Mouse (Mus musculus) kidney, embryonic 16.5 days (tissue): Measurements from ENCODE around the gene Hip1r. TPM values are rescaled to one million over a fixed set of nuclear protein-coding genes. Genes with fewer than 3 reads are reported as not detected.

Source experiments
- ATAC-seq: fragments of 200-750 bp; cut with Nextera tagmentation; 2 replicates; pipeline ENCODE4 v1.8.0; 2017; ENCODE audit warnings: moderate TSS enrichment; ENCODE audit not compliant: low FRiP score, low TSS enrichment
- H3K27ac ChIP-seq: fragments of 300-500 bp; sonication (generic); 2 replicates; pipeline ENCODE4 v1.5.1; 2014; ENCODE audit warnings: low read length
- H3K27me3 ChIP-seq: fragments of 300-500 bp; sonication (generic); 2 replicates; pipeline ENCODE4 v1.6.1; 2014; ENCODE audit warnings: low read length, control low read depth, mixed read lengths; ENCODE audit not compliant: insufficient read depth
- H3K36me3 ChIP-seq: fragments of 300-500 bp; sonication (generic); 2 replicates; pipeline ENCODE4 v1.6.1; 2014; ENCODE audit warnings: low read length, control low read depth, mixed read lengths; ENCODE audit not compliant: insufficient read depth
- H3K4me1 ChIP-seq: fragments of 300-500 bp; sonication (generic); 2 replicates; pipeline ENCODE4 v1.6.1; 2014; ENCODE audit warnings: low read length, control low read depth, mixed read lengths; ENCODE audit not compliant: insufficient read depth
- H3K4me2 ChIP-seq: fragments of 300-500 bp; sonication (generic); replicated peaks from 2 replicates; pipeline ENCODE4 v1.6.1; 2014; ENCODE audit warnings: low read depth, low read length
- H3K4me3 ChIP-seq: fragments of 300-500 bp; sonication (generic); 2 replicates; pipeline ENCODE4 v1.5.1; 2014; ENCODE audit warnings: mild to moderate bottlenecking, low read length
- H3K9ac ChIP-seq: fragments of 300-500 bp; sonication (generic); replicated peaks from 2 replicates; pipeline ENCODE4 v1.6.1; 2014; ENCODE audit warnings: low read length
- H3K9me3 ChIP-seq: fragments of 300-500 bp; sonication (generic); 2 replicates; pipeline ENCODE4 v1.6.1; 2016; ENCODE audit warnings: low read length, control low read depth
- WGBS: fragments of 180-500 bp; shearing (Covaris S2); extraction: QIAGEN DNeasy Blood & Tissue Kit; methylation state at CpG from one replicate; pipeline ENCODE4 v1.1.7; 2014; 5-methylcytosine and 5-hydroxymethylcytosine counted together
- polyA plus RNA-seq: library from polyadenylated mRNA; unstranded; fragments of >200 nt; fragmentation: Nextera tagmentation; extraction: Ambion mirVana; gene quantifications from 2 replicates; pipeline ENCODE4 v1.2.1, GENCODE M21; 2015

Hip1r gene
- polyA plus RNA-seq, 1 experiment from 2014 or later = 23.1 TPM

DNA sequence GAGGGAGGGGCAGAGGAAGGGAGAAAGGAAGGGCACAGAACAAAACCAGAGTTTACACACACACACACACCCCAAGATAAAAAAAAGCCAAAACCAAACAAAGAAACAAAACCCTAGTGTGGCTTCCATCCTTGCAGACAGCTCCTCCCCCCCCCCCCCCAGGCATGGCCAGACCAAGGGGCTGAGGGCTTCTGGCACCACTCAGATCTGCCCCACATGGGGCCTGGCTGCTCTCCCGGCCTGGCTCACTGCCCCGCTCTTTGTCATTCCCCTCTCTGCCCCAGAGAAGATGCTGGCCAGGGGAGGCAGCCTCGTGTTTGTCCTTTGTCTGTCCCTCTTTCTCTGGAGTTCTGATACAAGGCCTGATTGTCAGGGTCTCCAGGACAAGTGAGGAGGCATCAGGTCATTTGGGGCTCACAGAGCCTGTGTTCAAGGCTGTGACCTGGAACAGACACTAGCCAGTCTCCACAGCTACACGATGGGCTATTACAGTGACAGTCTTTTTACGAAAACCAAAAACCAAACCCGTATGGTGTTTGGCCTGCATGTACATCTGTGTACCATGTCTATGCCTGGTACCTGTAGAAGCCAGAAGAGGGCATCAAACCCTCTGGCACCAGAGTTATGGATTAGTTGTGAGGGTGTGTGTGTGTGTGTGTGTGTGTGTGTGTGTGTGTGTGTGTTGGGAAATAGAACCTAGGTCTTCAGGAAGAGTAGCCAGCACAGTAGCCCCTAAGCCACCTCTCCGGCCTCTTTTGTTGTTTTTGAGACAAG, 20.0 kb downstream of the Hip1r start:
- H3K27ac ChIP-seq = no peak overlapping the region
- H3K36me3 ChIP-seq = 0 out of 2 replicates have a peak, but pooled peaks cover 4% of the 10 kb centered on the region
- no peak for ATAC-seq
- H3K4me1 ChIP-seq = peaks cover 25% of the 10 kb centered on the region
- H3K9me3 ChIP-seq = no peaks in the 10 kb centered on the region
- no peak overlapping the region for H3K9ac ChIP-seq
- 83% methylated on average over 7 of the region's 7 CpGs for WGBS
- H3K4me2 ChIP-seq = no peak overlapping the region
- H3K27me3 ChIP-seq = no peaks in the 10 kb centered on the region
- H3K4me3 ChIP-seq = no peak overlapping the region

DNA sequence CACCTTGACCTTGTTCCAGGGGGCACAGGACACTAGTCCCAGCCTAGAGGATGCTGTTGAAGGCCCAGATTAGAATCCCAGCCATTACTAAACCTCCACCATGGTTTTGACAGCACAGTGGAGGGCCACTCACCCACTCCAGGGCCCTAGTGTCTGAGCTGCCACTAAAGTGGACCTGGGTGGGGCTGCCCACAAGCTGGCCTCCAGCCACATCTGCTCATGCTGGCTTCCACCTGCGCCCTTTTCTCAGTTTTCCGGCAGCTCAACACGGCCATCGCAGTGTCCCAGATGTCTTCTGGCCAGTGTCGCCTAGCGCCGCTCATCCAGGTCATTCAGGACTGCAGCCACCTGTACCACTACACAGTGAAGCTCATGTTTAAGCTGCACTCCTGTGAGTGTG, 21.0 kb downstream of the Hip1r start:
- no peak for ATAC-seq
- 96% methylated on average over 7 of the region's 7 CpGs for WGBS
- H3K4me3 ChIP-seq = no peak overlapping the region

DNA sequence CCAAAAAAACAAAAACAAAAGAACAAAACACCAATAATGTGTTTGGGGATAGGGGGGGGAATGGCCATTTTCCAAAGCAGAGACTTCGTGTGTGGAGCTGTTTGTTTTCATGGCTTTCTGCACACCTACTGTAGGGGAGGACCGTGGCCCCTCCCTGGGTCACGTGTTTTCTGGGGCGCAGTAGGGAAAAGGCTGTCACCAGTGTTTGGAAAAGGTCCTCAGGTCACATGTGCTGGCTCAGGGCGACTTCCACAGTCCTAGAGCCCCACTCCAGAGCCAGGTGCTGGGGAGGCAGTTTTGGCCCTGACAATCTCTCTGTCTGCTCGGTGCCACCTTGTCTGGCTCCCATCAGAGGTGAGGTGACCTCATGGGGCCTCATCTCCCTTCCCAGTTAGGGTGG, 22.0 kb downstream of the Hip1r start:
- peaks cover 11% of the 10 kb centered on the region; the same call in 1 of the 2 replicates for H3K4me1 ChIP-seq
- ATAC-seq = no peak
- WGBS = 46% methylated on average over 6 of the region's 6 CpGs

More for the DNA sequence above, 21.0 kb downstream of the Hip1r start:
- Histone ChIP-seq H3K27ac (no peak overlapping the region), H3K27me3 (no peaks in the 10 kb centered on the region), H3K9ac (no peak overlapping the region), H3K36me3 (0 out of 2 replicates have a peak, but pooled peaks cover 7% of the 10 kb centered on the region), H3K9me3 (no peaks in the 10 kb centered on the region), H3K4me2 (no peak overlapping the region), H3K4me1 (peaks cover 15% of the 10 kb centered on the region)

DNA sequence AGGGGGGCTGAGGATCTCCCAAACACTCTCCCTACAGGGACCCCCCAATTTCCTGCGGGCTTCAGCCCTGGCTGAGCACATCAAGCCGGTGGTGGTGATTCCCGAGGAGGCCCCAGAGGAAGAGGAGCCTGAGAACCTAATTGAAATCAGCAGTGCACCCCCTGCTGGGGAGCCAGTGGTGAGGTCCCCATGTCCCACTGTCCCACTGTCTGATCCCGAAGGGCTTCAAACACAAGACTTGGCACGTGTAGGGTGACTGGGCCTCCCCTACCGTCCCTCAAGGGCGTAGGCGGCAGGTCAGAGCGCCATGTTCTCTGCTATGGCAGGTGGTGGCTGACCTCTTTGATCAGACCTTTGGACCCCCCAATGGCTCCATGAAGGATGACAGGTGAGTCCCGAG, 22.8 kb downstream of the Hip1r start:
- Histone ChIP-seq H3K4me2 (no peak overlapping the region), H3K9me3 (no peaks in the 10 kb centered on the region), H3K4me3 (no peak overlapping the region), H3K9ac (no peak overlapping the region), H3K36me3 (0 out of 2 replicates have a peak, but pooled peaks cover 11% of the 10 kb centered on the region), H3K27ac (no peak overlapping the region), H3K27me3 (no peaks in the 10 kb centered on the region), H3K4me1 (peaks cover 11% of the 10 kb centered on the region; the same call in 1 of the 2 replicates)
- ATAC-seq = no peak
- WGBS = 82% methylated on average over 10 of the region's 10 CpGs

More for the DNA sequence above, 22.0 kb downstream of the Hip1r start:
- H3K27ac ChIP-seq = no peak overlapping the region
- no peak overlapping the region for H3K9ac ChIP-seq
- H3K27me3 ChIP-seq = no peaks in the 10 kb centered on the region
- H3K36me3 ChIP-seq = 0 out of 2 replicates have a peak, but pooled peaks cover 11% of the 10 kb centered on the region
- no peaks in the 10 kb centered on the region for H3K9me3 ChIP-seq
- H3K4me3 ChIP-seq = no peak overlapping the region
- no peak overlapping the region for H3K4me2 ChIP-seq

DNA sequence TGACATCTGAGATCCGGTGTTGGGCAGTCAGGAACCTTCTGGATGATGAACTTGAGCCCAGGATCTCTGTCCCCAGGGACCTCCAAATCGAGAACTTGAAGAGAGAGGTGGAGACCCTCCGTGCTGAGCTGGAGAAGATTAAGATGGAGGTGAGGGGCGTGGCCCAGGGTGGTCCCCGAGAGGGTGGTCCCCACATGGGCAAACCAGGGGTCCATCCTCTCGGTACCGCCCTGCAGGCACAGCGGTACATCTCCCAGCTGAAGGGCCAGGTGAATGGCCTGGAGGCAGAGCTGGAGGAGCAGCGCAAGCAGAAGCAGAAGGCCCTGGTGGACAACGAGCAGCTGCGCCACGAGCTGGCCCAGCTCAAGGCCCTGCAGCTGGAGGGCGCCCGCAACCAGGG, 23.3 kb downstream of the Hip1r start:
- Histone ChIP-seq H3K4me2 (no peak overlapping the region), H3K27me3 (no peaks in the 10 kb centered on the region), H3K4me1 (peaks cover 11% of the 10 kb centered on the region; the same call in 1 of the 2 replicates), H3K4me3 (no peak overlapping the region), H3K9me3 (no peaks in the 10 kb centered on the region), H3K27ac (no peak overlapping the region), H3K9ac (no peak overlapping the region), H3K36me3 (0 out of 2 replicates have a peak, but pooled peaks cover 11% of the 10 kb centered on the region)
- 88% methylated on average over 14 of the region's 14 CpGs for WGBS
- no peak for ATAC-seq

DNA sequence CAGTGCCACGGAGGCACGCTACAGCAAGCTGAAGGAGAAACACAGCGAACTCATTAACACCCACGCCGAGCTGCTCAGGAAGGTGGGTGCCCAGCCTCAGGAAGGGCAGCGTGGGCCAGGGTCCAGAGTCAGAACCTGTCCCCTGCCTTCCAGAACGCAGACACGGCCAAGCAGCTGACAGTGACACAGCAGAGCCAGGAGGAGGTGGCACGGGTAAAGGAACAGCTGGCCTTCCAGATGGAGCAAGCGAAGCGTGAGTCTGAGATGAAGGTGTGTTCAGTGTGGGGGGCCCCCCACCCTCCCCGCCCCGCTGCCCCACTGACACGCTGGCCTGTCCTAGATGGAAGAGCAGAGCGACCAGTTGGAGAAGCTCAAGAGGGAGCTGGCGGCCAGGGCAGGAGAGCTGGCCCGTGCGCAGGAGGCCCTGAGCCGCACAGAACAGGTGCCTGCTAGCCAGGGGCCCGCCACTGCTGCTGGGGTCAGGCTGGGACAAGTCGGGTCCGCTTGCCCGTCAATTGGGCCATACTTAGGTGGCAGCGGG, 23.9 kb downstream of the Hip1r start:
- 0 out of 2 replicates have a peak overlapping the region, but pooled peaks have one; percentile 16 for H3K9ac ChIP-seq
- H3K9me3 ChIP-seq = no peaks in the 10 kb centered on the region
- peaks cover 6% of the 10 kb centered on the region; the same call in 1 of the 2 replicates for H3K4me1 ChIP-seq
- no peak for ATAC-seq
- H3K27ac ChIP-seq = no peak overlapping the region
- H3K4me2 ChIP-seq = no peak overlapping the region
- 76% methylated on average over 24 of the region's 24 CpGs for WGBS
- H3K4me3 ChIP-seq = no peak overlapping the region
- no peaks in the 10 kb centered on the region for H3K27me3 ChIP-seq
- H3K36me3 ChIP-seq = 0 out of 2 replicates have a peak, but pooled peaks cover 11% of the 10 kb centered on the region

DNA sequence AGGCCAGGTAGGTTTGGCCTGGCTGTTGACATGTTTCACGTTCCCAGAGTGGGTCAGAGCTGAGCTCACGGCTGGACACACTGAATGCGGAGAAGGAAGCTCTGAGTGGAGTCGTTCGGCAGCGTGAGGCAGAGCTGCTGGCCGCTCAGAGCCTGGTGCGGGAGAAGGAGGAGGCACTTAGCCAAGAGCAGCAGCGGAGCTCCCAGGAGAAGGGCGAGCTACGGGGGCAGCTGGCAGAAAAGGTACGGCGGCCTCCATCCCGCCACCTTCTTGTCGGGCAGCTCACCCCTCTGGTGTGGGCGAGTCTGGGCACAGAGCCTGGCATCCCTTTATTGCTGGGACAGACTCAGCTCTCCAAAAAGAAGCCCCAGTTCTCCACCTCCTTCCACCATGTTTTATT, 24.4 kb downstream of the Hip1r start:
- H3K4me3 ChIP-seq = no peak overlapping the region
- 74% methylated on average over 16 of the region's 16 CpGs for WGBS
- H3K4me2 ChIP-seq = no peak overlapping the region
- H3K27me3 ChIP-seq = no peaks in the 10 kb centered on the region
- peaks cover 10% of the 10 kb centered on the region for H3K4me1 ChIP-seq
- no peak overlapping the region for H3K27ac ChIP-seq
- H3K9ac ChIP-seq = no peak overlapping the region
- H3K36me3 ChIP-seq = 0 out of 2 replicates have a peak, but pooled peaks cover 14% of the 10 kb centered on the region
- ATAC-seq = no peak
- no peaks in the 10 kb centered on the region for H3K9me3 ChIP-seq

DNA sequence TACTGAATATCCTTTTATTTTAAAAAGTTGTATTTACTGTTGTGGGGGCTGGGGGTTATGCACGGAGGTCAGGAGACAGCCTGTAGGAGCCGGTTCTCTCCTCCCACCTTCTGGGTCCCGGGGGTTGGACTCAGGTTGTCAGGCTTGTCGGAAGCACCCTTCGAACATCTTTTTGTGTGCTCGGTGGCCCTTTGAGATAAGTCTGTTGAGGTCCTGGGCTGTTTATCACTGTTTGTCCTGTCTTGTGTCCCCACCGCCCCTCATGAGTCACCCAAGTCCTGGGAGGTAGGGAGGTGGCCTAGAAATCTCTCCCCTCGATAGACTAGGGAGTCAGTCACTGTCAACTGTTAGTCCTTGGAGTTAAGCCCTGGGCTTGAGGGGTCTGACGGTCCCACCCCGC, 24.9 kb downstream of the Hip1r start:
- ATAC-seq = no peak
- Histone ChIP-seq H3K9ac (no peak overlapping the region), H3K27ac (no peak overlapping the region), H3K4me1 (peaks cover 14% of the 10 kb centered on the region), H3K4me2 (no peak overlapping the region), H3K27me3 (no peaks in the 10 kb centered on the region), H3K36me3 (0 out of 2 replicates have a peak, but pooled peaks cover 14% of the 10 kb centered on the region), H3K9me3 (no peaks in the 10 kb centered on the region), H3K4me3 (no peak overlapping the region)
- WGBS = 77% methylated on average over 10 of the region's 10 CpGs

DNA sequence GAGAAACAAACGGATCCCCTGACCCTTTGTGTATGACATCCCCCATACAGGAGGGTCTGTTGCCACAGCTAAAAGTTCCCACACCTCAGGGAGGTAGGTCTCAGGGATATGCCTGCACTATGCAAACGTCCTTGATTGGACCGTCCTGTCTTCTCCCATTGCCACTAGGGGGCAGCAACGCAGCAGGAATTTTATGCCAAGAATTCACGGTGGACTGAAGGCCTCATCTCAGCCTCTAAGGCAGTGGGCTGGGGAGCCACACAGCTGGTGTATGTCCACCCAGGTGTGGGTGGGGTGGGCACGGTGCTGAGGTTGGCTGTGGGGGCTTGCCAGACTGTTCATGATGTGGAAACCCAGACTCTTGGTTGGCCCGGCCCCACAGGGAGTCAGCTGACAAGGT, 27.4 kb downstream of the Hip1r start:
- H3K4me1 ChIP-seq = peaks cover 12% of the 10 kb centered on the region
- no peaks in the 10 kb centered on the region for H3K27me3 ChIP-seq

DNA sequence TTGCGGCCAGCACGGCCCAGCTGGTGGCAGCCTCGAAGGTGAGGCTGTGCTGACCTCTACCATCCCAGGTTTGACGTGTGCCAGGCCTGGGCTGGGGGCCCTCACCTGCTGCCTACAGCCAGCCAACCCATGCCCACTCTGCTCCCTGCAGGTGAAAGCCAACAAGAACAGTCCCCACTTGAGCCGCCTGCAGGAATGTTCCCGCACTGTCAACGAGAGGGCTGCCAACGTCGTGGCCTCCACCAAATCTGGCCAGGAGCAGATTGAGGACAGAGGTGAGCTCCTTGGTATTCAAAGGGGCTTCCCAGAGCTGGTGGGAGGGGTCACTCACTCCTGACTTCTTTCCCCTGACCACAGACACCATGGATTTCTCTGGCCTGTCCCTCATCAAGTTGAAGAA, 27.8 kb downstream of the Hip1r start:
- Histone ChIP-seq H3K36me3 (peaks cover 39% of the 10 kb centered on the region), H3K4me2 (no peak overlapping the region), H3K9ac (no peak overlapping the region), H3K27ac (no peak overlapping the region), H3K4me3 (no peak overlapping the region), H3K27me3 (no peaks in the 10 kb centered on the region), H3K9me3 (no peaks in the 10 kb centered on the region), H3K4me1 (peaks cover 12% of the 10 kb centered on the region)
- 61% methylated on average over 9 of the region's 9 CpGs for WGBS
- no peak for ATAC-seq

More for the DNA sequence above, 27.4 kb downstream of the Hip1r start:
- H3K9ac ChIP-seq = no peak overlapping the region
- H3K36me3 ChIP-seq = peaks cover 35% of the 10 kb centered on the region
- no peak overlapping the region for H3K4me2 ChIP-seq
- no peak overlapping the region for H3K27ac ChIP-seq
- 12% methylated on average over 7 of the region's 7 CpGs for WGBS
- no peak overlapping the region for H3K4me3 ChIP-seq
- peak; percentile 46 for ATAC-seq
- H3K9me3 ChIP-seq = no peaks in the 10 kb centered on the region
